Mouse (Mus musculus): ENCODE measurements around the gene Ckb.
"Not testable (repeated sequence)": the region's sequence is repeated elsewhere in the genome, so short reads cannot be mapped to it uniquely, and the experiment has no call there.

Gene Ckb

GRCm38 (mm10) chr12:111672176-111672575 lies at the start of gene Ckb:
TSS of gene Ckb (minus strand) at chr12:111672338.
- peak; percentile 70 for DNase-seq (ENCODE audit: low spot score)

DNA sequence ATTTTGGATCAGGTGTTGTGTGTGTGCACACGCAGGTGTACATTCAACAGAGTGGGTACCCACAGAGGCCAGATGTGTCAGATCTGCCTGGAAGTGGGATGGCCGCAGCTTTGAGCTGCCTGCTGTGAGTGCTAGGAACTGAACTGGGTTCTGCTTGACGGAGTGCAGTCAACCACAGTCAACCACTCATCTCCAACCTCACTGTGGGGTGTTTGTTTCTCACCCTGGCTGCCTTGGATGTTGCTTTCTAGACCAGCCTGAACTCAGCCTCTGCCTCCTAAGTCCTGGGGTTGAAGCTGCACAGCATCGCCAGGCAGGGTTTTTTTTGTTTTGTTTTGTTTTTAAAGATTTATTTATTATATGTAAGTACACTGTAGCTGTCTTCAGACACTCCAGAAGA lies 48.1 kb upstream of the Ckb start:
- DNase-seq (ENCODE audit: low spot score): no peak

DNA sequence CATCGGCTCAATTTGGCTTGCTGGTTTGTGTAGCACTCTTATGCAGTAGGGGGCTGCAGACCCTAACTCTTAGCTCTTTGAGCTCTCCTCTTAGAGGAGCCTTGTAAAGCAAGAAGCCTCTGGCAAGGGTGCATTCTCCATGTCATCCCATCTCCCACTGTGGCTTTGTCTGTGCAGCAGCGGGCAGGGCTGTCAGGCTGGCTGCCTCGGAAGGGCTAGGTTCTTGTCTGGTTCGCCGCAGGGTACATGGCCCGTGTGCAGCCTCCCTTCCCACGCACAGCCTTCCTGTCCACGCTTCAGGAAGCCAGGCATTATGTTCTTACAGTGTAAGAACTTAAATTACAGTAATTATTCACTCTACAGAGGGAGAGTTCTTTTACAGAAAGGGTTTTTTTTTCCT lies 46.5 kb upstream of the Ckb start:
- no peak for DNase-seq (ENCODE audit: low spot score)

DNA sequence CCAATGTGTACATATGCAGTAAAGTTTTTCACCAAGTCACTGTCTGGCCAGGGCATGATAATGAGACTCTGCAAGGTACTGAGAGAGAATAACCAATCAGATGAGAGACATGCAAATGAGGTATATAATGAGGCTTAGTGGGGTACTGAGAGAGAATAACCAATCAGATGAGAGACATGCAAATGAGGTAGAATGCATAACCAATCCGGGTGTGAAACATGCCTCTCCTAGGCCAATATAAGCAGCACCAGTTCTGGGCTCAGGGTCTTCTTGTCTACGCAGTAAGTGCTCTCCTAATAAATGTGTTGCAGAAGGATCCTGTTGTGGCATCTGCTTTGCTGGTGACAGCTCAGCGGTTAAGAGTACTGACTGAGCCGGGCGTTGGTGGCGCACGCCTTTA lies 44.4 kb upstream of the Ckb start:
- DNase-seq (ENCODE audit: low spot score): no peak

GRCm38 (mm10) chr12:111713880-111714279 lies 41.7 kb upstream of the Ckb start:
- DNase-seq (ENCODE audit: low spot score): not testable (repeated sequence)

- DNase-seq (ENCODE audit: low spot score): peak; percentile 91
These were observed 41.0 kb upstream of the Ckb start, which contains the start of the genes Bag5 and Apopt1 for GRCm38 (mm10) chr12:111713004-111713651. TSS of gene Bag5 (minus strand) at chr12:111713257. TSS of gene Apopt1 (plus strand) at chr12:111713261.

DNA sequence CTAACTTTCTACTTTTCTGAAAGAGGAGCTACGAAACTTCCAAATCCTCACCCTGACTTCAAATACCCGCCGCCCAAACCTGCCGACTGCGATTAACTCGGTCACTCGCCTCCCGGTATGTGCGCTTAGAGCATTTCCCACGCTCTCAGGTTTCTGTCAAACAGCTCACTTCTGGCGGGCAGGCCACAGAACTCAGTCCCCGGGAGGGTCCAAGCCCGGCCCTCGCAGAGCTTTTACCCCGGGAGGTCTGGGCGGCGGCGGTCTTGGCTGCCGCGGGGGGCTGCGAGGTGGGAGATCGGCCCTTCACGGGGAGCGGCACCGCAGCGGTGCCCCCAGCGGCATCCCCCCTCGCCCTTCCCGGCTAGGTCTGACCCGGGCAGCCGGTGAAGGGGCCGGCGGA lies 40.3 kb upstream of the Ckb start:
- peak; percentile 41 for DNase-seq (ENCODE audit: low spot score)

DNA sequence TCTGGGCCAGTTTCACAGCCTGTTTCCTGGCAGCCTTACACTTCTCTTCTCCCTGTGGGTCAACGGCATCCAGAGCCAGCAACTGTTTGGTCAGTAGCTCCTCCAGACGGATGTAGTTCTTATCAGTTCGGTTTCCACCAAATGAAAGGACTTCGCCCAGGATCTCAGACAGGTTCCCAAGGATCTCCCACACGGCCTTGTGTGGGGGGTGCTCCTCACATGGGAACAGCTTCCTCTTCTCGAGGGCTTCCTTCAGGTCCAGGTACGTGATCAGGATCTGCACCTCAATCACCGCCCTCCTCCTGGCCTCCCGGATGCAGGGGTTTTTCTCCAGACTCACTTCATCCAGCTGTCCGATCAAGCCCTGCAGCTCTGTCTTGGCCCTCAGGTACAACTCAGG lies 38.0 kb upstream of the Ckb start:
- DNase-seq (ENCODE audit: low spot score): no peak

- no peak for DNase-seq (ENCODE audit: low spot score)
These were observed 36.0 kb upstream of the Ckb start for GRCm38 (mm10) chr12:111708181-111708580.

DNA sequence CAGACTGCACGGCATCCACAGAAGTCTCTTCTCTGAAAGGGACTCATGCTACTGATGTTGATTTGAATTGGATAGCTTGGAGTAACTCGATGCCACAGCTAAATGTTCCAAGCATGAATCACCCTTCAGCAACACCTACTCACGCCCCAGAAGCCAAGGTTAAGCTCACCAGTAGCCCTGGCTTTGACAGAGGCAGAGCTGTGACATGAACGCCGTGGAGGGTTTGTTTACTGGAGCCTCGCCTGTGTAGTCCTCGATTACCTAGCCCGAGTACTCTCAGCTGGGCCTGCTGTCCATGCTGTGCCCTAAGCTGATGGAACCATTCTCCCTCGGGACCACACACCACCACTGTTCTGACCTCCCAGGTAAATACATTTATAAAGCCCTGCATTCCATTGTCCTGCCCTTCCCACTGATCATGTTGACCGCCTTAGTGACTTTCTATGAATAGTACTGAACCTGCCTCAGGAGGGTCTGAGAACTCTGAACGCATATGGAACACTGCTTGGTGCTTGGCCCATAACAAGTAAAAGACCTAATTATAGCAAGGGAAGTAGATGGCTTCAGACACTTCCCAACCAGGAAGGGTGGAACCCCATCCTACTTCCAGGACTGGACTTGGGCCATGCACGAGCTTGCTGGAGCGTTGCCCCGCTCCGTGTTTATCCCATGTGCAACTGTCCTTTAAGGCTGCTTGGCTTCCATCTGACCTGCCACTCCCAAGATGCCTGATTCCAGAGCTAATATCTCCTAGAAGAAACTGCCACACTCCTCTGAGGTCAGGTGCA lies 33.2 kb upstream of the Ckb start:
- no peak for DNase-seq (ENCODE audit: low spot score)

DNA sequence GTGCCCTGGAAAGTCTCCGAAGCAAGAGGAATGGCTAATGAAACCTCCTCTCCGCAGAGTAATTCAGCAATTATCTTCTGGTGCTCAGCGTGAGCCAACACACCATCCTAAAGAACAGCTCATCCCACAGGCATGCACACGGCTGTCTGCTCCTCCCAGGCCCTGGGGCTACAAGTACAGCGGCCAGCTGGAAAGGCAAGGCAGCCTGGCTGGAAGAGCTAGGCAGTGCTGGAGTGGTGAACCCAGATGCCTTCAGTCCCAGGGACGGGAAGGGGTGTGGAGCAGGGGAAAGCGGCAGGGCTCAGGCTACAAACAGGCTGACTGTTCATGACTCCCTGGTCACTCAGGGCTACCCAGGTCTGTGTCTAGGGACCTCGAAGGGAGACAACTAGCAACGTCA lies 32.5 kb upstream of the Ckb start:
- DNase-seq (ENCODE audit: low spot score): peak; percentile 52

- DNase-seq (ENCODE audit: low spot score): no peak
These were observed 31.2 kb upstream of the Ckb start for GRCm38 (mm10) chr12:111703301-111703700.

- no peak for DNase-seq (ENCODE audit: low spot score)
These were observed 28.9 kb upstream of the Ckb start for GRCm38 (mm10) chr12:111700920-111701458.

DNA sequence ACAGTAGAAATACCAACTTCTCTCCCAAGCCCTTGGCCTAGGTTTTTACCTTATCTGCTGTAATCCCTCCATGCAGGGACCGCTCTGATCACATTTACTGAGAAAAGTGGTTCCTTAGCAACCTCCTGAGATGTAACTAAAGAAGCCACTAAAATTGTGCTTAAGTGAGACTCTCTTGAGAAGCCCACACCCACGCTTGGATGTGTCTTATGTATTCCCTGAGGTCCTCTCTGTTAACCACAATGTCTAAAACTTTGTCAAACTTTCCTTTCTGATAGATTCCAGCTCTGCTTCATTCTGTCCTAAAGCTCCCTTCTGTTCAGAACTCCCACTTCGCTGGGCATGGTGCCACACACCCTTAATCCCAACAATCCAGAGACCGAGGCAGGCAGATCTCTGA lies 27.4 kb upstream of the Ckb start:
- DNase-seq (ENCODE audit: low spot score): no peak

DNA sequence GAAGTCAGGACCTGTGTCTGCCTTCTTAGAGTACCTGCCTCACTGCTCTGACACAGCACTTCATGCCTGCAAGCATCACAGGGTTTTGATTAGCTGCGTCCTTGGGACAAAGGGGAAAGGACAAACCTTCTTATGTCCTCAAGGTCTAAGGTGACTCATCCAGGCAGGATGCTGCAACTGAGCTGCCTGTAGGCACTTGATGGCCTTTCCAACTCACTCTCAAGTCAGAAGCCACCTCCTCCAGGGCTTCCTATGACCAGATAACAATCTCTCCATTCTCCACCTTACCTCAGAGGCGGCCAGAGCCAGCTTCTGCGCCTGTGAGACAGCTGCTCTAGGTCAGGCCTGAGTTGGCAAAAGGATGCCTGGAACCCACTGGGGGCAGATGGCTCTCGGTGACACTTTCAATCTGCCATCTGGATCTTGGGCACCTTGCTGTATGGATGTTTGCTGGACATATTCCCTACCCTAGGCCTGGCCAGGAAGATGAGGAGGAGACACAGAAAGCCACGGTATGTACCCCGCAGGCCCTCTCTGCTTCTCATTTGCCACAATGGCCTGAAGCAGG lies 26.3 kb upstream of the Ckb start:
- no peak for DNase-seq (ENCODE audit: low spot score)

DNA sequence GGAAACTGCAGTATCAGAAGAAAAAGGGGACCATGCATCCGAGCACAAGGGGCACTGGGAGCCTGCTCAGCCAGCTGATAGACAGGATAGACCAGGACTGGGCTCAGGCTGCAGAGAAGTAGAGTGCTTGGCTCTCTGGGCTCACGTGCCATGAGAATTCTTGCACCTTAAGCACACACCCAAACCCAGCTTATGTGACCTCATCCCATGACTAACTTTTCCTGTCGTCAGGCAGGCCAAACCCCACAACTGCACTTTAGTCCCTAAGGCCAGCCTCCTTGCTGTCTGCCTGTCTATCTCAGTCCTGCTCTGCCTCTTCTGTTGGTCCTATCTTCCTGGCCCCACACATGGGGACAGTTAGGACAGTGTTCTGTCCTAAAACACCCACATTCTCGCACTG lies 25.6 kb upstream of the Ckb start:
- DNase-seq (ENCODE audit: low spot score): no peak

GRCm38 (mm10) chr12:111696239-111696638 lies 24.1 kb upstream of the Ckb start:
- no peak for DNase-seq (ENCODE audit: low spot score)

GRCm38 (mm10) chr12:111694880-111695804 lies 23.0 kb upstream of the Ckb start:
- DNase-seq (ENCODE audit: low spot score): no peak

- DNase-seq (ENCODE audit: low spot score): no peak
These were observed 22.2 kb upstream of the Ckb start for GRCm38 (mm10) chr12:111694271-111694781.

DNA sequence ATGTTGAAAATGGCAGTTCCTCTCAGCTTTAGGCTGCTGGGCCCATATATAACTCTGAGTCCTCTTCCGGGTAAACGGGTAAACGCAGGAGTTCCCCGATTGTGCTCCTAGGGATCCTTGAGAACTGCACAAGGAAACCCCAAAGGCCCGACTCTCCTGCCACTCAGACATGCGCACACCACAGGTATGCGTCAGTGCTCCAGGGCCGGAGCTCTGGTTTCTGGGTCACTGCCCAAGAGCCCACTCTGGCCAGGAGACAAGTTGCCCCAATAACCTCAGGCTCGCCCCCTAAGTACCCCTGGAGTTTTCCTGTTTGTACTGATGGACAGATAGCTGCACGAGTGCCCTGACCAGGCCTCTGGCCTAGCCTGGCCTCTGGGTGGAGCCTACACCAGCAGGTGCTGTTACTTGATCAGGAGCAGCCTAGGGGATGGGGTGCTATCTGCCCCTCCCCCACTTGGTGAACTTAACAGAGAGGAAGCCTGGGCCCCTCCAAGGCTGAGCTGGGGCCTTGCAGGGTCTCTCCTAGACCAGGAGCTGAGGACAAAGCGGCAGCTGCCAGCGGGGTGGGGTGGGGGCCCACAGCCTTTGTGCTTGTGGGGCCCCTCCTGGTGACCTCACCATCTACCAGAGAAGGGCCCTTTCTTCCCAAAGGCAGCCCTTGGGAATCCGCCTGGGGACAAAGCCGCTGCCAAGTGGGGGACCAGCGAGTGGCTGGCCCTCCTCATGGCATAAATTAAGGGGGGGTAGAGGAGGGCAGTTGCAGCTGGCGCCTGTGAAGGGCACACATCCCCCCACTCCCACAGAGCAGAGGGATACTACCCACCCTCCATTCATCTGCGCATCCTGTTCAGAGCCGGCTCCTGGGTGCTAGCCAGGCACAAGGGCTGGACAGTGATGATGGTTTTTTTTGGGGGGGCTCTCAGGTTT lies 21.5 kb upstream of the Ckb start:
- DNase-seq (ENCODE audit: low spot score): no peak

GRCm38 (mm10) chr12:111692899-111693298 lies 20.8 kb upstream of the Ckb start:
- no peak for DNase-seq (ENCODE audit: low spot score)

All from testis, postnatal 14 days (tissue).